Mouse (Mus musculus): ENCODE results near the gene Magi1. TPM values are rescaled to one million over a fixed set of nuclear protein-coding genes. Genes with fewer than 3 reads are reported as not detected.

Magi1 gene
- total RNA-seq, 1 experiment from 2014 or later, result 0.20 TPM

DNA sequence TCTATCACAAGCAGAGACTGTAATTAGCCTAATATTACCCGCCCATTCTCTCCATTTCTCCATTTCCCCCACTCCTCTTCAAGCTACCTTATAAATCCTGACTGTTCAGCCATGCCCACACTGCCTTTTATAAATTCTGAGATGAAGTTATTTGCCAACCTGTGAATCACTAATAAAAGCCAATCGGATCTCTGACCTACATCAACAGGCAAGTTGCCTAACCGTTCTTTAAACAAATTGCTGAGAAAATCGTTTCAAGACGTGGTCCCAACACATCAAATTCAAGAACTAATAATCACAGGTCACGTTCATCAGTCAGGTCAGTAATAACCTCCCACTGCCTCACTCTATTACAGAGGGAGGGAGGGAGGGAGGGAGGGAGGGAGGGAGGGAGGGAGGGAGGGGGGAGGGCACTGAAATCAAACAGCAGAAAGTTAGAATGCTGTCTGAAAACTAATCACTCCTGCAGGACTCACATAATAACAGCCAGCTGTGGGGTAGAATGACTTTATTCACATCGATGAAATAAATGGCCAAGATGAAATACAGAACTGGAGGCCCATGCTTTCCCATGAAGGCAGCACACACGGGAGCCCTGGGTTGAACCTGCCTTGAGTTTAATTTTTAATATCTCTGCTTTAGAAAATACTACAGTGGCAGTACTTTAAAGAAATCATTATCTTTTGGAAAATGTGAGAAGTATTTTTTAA lies 215.8 kb downstream of the Magi1 start:
- ATAC-seq (replicated peaks in 1 of 2; ENCODE audit: insufficient read depth in 1 of 2, low FRiP score in 2 of 2, low TSS enrichment in 1 of 2, low read depth in 1 of 2, poor library complexity in 2 of 2, severe bottlenecking in 2 of 2), result no peak

DNA sequence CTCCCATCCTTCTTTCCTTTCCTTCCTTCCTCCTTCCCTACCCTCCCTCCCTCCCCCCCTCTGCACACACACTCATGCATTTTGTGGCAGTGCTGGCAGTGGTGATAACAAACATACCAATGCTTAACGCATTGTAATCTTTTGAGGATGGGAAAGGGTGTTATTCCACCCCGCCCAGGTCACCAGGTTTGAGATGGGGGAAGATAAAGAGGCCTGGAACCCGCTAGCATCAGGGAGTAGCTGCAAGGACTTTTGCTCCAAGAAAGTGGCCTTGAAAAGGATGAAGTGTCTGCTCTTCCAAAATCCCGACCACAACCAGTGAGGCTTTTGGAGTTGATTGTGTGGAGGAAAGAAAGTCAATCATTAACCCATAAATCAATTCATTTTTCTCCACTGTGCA lies 218.9 kb downstream of the Magi1 start:
- no peak for ATAC-seq (replicated peaks in 1 of 2; ENCODE audit: insufficient read depth in 1 of 2, low FRiP score in 2 of 2, low TSS enrichment in 1 of 2, low read depth in 1 of 2, poor library complexity in 2 of 2, severe bottlenecking in 2 of 2)

DNA sequence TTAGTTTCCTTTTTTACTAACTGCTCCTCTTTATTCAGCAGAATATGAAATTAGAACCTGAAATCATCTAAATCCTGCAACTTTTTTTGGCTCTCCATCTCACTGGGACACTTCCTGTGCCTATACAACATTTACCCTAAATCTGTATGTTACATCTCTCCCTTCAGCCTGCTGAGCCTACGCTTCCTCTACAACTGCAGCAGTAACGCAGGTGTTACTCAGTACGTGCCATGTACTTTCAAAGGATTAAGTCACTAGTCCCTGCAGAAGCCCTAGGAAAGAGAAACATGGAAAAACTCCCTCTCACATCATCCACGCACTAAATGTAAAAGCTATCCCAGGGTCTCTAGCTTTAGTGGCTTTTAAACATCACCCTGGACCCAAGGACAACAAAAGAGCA lies 220.2 kb downstream of the Magi1 start:
- ATAC-seq (replicated peaks in 1 of 2; ENCODE audit: insufficient read depth in 1 of 2, low FRiP score in 2 of 2, low TSS enrichment in 1 of 2, low read depth in 1 of 2, poor library complexity in 2 of 2, severe bottlenecking in 2 of 2), result no peak

- no peak for ATAC-seq (replicated peaks in 1 of 2; ENCODE audit: insufficient read depth in 1 of 2, low FRiP score in 2 of 2, low TSS enrichment in 1 of 2, low read depth in 1 of 2, poor library complexity in 2 of 2, severe bottlenecking in 2 of 2)
Observed at GRCm38 (mm10) chr6:94061424-94061980, 222.2 kb downstream of the Magi1 start.

DNA sequence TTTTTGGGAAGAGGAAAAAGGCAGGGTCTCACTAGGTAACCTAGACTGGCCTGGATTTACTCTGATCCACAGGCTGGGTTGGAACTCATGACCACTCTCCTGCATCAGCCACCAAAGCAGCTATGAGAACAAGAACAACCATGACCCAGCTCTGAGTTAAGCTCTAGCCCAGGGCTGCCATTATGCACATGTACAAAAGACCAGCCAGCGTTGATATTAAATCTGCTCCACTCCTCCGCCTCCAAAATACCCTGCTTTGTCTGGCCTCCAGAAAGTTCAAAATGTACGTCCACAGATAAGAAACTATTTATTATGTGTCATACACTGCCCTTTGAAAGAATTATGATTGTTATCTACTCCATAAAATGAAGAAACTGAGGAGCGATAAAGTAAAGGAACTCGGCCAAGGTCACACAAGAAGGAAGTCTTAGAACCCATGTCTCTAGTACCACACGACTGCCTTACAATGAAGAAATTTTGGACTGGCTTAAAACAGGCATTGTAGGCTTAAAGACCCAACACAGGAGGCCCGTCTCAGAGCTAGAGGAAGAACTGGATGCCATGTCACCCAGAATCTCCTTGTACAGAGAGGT lies 223.0 kb downstream of the Magi1 start:
- ATAC-seq (replicated peaks in 1 of 2; ENCODE audit: insufficient read depth in 1 of 2, low FRiP score in 2 of 2, low TSS enrichment in 1 of 2, low read depth in 1 of 2, poor library complexity in 2 of 2, severe bottlenecking in 2 of 2), result no peak

DNA sequence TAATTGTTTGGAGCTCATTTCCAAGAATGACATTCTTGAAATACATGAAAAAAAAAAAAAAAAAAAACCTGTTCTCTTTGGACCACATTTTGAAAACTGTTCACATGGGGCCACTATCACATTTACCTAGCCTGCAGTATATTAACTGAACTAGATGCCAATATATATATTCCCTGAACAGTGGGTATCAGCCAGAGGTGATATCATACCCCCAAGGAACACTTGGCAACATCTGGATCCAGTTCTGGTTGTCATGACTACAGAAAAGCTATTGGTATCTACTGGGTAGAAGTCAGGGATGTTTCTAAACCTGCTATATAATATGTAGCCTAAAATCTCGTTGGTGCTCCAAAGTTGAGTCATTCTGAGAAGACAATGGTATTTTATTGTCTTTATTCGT lies 224.6 kb downstream of the Magi1 start:
- no peak for ATAC-seq (replicated peaks in 1 of 2; ENCODE audit: insufficient read depth in 1 of 2, low FRiP score in 2 of 2, low TSS enrichment in 1 of 2, low read depth in 1 of 2, poor library complexity in 2 of 2, severe bottlenecking in 2 of 2)

DNA sequence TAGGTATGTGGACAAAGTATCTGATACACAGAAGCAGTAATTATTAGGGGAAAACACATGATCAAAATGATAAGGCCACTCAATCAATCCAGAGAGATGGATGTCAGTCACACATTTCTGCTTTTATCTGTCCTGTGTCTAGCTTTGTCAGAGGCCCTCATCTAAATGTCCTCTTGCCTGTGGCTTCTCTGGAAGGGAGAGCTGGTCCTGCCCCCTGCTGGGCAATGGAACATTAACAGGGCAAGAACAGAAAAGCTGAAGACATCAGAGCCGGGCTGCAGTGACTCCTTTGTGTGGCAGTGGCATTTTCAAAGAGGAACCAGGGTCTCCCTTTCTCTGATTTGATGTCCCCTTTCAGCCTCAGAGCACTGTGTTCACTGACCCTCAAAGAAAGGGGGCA lies 229.8 kb downstream of the Magi1 start:
- peak; percentile 54 to 56; a peak in 2 of 4 replicates for ATAC-seq (replicated peaks in 1 of 2; ENCODE audit: insufficient read depth in 1 of 2, low FRiP score in 2 of 2, low TSS enrichment in 1 of 2, low read depth in 1 of 2, poor library complexity in 2 of 2, severe bottlenecking in 2 of 2)

- peak; percentile 86 to 87 for ATAC-seq (replicated peaks in 1 of 2; ENCODE audit: insufficient read depth in 1 of 2, low FRiP score in 2 of 2, low TSS enrichment in 1 of 2, low read depth in 1 of 2, poor library complexity in 2 of 2, severe bottlenecking in 2 of 2)
Observed at GRCm38 (mm10) chr6:94045180-94045579, 238.5 kb downstream of the Magi1 start.

DNA sequence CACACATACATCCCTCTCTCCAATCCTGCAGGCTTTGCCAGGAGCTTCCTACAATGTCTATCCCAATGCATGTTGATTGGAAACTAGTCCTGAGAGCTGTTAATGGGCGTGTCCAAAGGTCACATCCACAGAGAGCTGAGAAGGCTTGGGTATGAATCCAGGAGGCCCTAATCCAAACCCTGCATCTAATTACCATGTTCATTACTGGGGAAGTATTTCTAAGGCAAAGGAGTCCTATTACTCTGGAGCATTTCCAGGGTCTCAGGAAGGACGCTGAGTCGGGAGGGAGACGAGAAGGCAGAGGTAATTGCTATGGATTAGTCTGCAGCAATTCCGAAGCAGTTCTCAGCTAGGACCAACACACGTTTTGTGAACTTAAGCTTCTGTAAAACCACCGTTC lies 240.3 kb downstream of the Magi1 start:
- ATAC-seq (replicated peaks in 1 of 2; ENCODE audit: insufficient read depth in 1 of 2, low FRiP score in 2 of 2, low TSS enrichment in 1 of 2, low read depth in 1 of 2, poor library complexity in 2 of 2, severe bottlenecking in 2 of 2), result no peak

DNA sequence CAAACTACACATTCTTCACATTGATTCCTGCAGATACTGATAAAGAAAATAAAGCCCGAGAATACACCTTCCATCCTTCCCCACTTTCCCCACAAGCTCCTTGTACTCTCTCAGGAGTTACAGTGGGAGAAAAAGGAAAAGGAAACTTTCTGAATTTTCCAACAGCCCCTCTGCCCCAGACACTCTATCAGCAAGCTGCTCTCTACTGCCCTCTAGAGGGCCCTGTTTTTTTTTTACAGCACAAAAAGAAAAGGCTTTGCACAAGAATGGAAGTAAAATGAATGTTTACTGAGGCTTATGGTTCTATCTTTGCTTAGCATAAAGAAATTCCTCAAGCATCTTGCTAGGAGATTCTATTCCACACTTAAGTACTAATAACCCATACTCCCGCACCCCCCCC lies 243.6 kb downstream of the Magi1 start:
- ATAC-seq (replicated peaks in 1 of 2; ENCODE audit: insufficient read depth in 1 of 2, low FRiP score in 2 of 2, low TSS enrichment in 1 of 2, low read depth in 1 of 2, poor library complexity in 2 of 2, severe bottlenecking in 2 of 2), result no peak

DNA sequence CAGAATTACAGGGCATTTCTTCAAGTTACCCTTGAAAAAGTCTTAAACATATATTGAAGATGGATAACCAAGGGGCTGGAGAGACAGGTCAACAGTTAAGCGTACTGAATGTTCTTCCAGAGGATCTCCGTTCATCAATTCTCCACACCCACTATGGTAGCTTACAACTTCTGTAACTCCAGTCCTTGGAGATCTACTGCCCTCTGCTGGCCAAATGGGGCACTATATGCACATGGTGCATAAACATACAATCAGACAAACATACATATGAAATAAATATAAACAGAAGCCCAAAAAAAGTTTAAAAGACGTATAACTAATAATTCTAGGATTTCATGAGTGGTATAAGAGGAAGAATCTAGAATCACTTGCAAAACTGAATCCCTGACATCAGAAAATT lies 244.8 kb downstream of the Magi1 start:
- no peak for ATAC-seq (replicated peaks in 1 of 2; ENCODE audit: insufficient read depth in 1 of 2, low FRiP score in 2 of 2, low TSS enrichment in 1 of 2, low read depth in 1 of 2, poor library complexity in 2 of 2, severe bottlenecking in 2 of 2)

GRCm38 (mm10) chr6:94036554-94036953 lies 247.2 kb downstream of the Magi1 start:
- ATAC-seq (replicated peaks in 1 of 2; ENCODE audit: insufficient read depth in 1 of 2, low FRiP score in 2 of 2, low TSS enrichment in 1 of 2, low read depth in 1 of 2, poor library complexity in 2 of 2, severe bottlenecking in 2 of 2), result no peak

DNA sequence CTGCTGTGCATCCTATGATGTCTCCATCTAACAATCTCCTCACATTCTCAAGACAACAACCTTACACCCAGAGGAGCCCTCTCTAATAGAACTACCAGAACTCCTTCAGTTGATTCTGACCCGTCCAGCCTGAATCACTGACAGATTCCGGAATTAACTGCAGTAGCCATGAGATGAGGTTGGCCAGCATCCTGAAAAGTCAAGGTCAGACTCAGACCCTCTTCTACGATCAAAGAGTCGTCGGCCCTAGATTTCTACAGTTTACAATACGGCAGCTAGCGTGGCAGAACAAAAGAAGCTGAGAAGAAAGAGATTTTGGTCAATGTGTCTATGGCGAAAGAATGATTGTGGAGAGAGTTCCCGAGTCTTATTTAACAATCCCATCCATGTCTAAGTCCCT lies 257.4 kb downstream of the Magi1 start:
- no peak for ATAC-seq (replicated peaks in 1 of 2; ENCODE audit: insufficient read depth in 1 of 2, low FRiP score in 2 of 2, low TSS enrichment in 1 of 2, low read depth in 1 of 2, poor library complexity in 2 of 2, severe bottlenecking in 2 of 2)

GRCm38 (mm10) chr6:94022437-94022836 lies 261.3 kb downstream of the Magi1 start:
- no peak for ATAC-seq (replicated peaks in 1 of 2; ENCODE audit: insufficient read depth in 1 of 2, low FRiP score in 2 of 2, low TSS enrichment in 1 of 2, low read depth in 1 of 2, poor library complexity in 2 of 2, severe bottlenecking in 2 of 2)

- ATAC-seq (replicated peaks in 1 of 2; ENCODE audit: insufficient read depth in 1 of 2, low FRiP score in 2 of 2, low TSS enrichment in 1 of 2, low read depth in 1 of 2, poor library complexity in 2 of 2, severe bottlenecking in 2 of 2), result peak; percentile 97 to 99
Observed at GRCm38 (mm10) chr6:94021239-94021962, 262.3 kb downstream of the Magi1 start.

DNA sequence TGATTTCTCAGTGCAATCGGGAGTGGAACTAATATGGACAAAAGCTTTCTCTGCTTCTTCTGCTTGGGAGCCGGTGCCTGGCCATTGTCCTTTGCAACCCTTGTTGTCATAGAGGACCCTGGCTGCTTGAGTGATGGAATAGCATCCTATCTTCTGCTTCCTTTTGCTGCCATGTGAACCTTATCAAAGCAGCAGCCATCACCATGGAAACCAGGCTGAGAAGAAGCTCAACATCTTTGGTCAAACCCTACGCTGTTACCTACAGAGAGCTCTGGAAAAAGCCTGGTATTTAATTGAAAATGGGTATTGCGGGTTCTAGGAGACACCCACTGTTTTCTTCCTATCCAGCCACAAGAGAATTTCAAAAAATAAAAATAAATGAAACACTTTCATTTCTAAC lies 263.2 kb downstream of the Magi1 start:
- ATAC-seq (replicated peaks in 1 of 2; ENCODE audit: insufficient read depth in 1 of 2, low FRiP score in 2 of 2, low TSS enrichment in 1 of 2, low read depth in 1 of 2, poor library complexity in 2 of 2, severe bottlenecking in 2 of 2), result no peak

DNA sequence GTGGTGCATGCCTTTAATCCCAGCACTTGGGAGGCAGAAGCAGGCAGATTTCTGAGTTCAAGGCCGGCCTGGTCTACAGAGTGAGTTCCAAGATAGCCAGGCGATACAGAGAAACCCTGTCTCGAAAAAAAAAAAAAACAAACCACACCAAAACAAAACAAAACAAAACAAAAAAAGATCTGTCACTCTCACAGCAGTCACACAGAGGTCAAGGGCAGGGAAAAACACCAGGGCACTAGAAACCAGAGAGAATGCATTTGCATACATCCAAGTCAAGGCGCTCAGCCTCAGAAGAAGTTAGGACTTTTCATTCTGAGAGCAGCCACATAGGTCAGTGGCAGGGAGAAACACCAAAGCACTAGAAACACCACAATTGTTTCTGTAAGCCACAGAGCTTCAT lies 263.8 kb downstream of the Magi1 start:
- ATAC-seq (replicated peaks in 1 of 2; ENCODE audit: insufficient read depth in 1 of 2, low FRiP score in 2 of 2, low TSS enrichment in 1 of 2, low read depth in 1 of 2, poor library complexity in 2 of 2, severe bottlenecking in 2 of 2), result no peak

- no peak for ATAC-seq (replicated peaks in 1 of 2; ENCODE audit: insufficient read depth in 1 of 2, low FRiP score in 2 of 2, low TSS enrichment in 1 of 2, low read depth in 1 of 2, poor library complexity in 2 of 2, severe bottlenecking in 2 of 2)
Observed at GRCm38 (mm10) chr6:94013761-94014160, 270.0 kb downstream of the Magi1 start.
